ENCODE assay signal across 19 mouse cellular contexts in genomic region chr11:94169596-94169995, GRCm38 (mm10). TPM values are rescaled to one million over a fixed set of nuclear protein-coding genes. Genes with fewer than 3 reads are reported as not detected.
DNase-seq lines count a peak whose midpoint lies in the region; ATAC-seq lines count a peak whose summit lies in the region.
"Had no signal": no experiment of that assay in that cellular context is flagged by ENCODE, and none has a peak within 500 bp of the region (broad histone marks: within the 10 kb centered on the region; RNA-seq: fewer than 3 reads in every experiment).

No protein-coding gene starts in this region.

- peak; percentile 20 for ATAC-seq in CD4-positive, CD25-positive, alpha-beta regulatory T cell, adult 4 months
- peak; percentile 20; the same call in 1 of the 2 replicates for ATAC-seq in granulocyte monocyte progenitor cell, adult 5-6 weeks (replicated peaks; ENCODE audit: poor library complexity, severe bottlenecking)
- ATAC-seq: forebrain, postnatal 0 days; hindbrain, postnatal 0 days; intestine, embryonic 16.5 days had no signal

- DNase-seq in CD4-positive helper T cell, adult 2 months (ENCODE audit: low read depth, low spot score), result peak; percentile 18
- DNase-seq in naive thymus-derived CD4-positive, alpha-beta T cell, adult 2 months (ENCODE audit: low read depth), result peak; percentile 42
- DNase-seq in gastrocnemius, adult 18-20 months (ENCODE audit: low spot score), result no peak
- DNase-seq in embryo, embryonic 9.5 days (ENCODE audit: extremely low spot score), result no peak
- DNase-seq: adrenal gland, postnatal 36 days; cerebellum, adult 11 months; cerebellum, adult 8-10 months; cerebellum, postnatal 14 days; embryo, embryonic 11 days; forebrain, postnatal 0 days; gastrocnemius, adult 2 months; gastrocnemius, postnatal 25 days; heart, adult 11 months; heart, postnatal 10 days; heart, postnatal 4 days had no signal

RNA-seq across cellular contexts. Expression of gene Tob1, which starts 41.7 kb away (rescaled TPM):
- polyA plus RNA-seq in CD4-positive, CD25-positive, alpha-beta regulatory T cell, adult 4 months (2017; shearing (Covaris generic)), result 1 to 10 TPM; 4.7 to 8.9 TPM
- 2.9 and 4.5 TPM in 2 replicates for total RNA-seq in granulocyte monocyte progenitor cell, adult 5-6 weeks (2014; fragmentation: Nextera tagmentation)
- 1.1 and 4.9 TPM in 2 replicates for total RNA-seq in granulocyte monocyte progenitor cell, adult 5-6 weeks (2017)
- 100 to 1,000 TPM; 215 to 238 TPM for total RNA-seq in gastrocnemius, adult 18-20 months (2021)

Comparison
In these comparisons a context has a peak if more than half of its experiments do, and no peak if none do; other contexts are left out.
1. DNase-seq: peak in CD4-positive helper T cell, adult 2 months (single experiment) and naive thymus-derived CD4-positive, alpha-beta T cell, adult 2 months (single experiment); none in gastrocnemius, adult 18-20 months (single experiment) and embryo, embryonic 9.5 days (single experiment).
2. RNA of gene Tob1, which starts 41.7 kb away (total RNA-seq): 215 to 238 TPM in gastrocnemius, adult 18-20 months; 1.1 to 4.9 TPM in granulocyte monocyte progenitor cell, adult 5-6 weeks; every median in the first group is over 10 times any median in the second.